Mouse (Mus musculus) cortical plate, adult 2 months (tissue): ENCODE data around the gene Pik3c2a.
"Not testable (repeated sequence)": the region's sequence is repeated elsewhere in the genome, so short reads cannot be mapped to it uniquely, and the experiment has no call there.

ENCODE experiments used
- CTCF ChIP-seq: fragments of 200-500 bp; IDR thresholded peaks from 2 replicates; pipeline ENCODE4 v1.5.1; 2011; ENCODE audit warnings: mild to moderate bottlenecking, control low read depth, low read length; ENCODE audit not compliant: insufficient read depth; ENCODE audit errors: extremely low read depth
- POLR2A ChIP-seq: fragments of 200-500 bp; IDR thresholded peaks from 2 replicates; pipeline ENCODE4 v1.6.1; 2011; ENCODE audit warnings: mild to moderate bottlenecking, low read length, control low read depth; ENCODE audit not compliant: insufficient read depth; ENCODE audit errors: extremely low read depth

DNA sequence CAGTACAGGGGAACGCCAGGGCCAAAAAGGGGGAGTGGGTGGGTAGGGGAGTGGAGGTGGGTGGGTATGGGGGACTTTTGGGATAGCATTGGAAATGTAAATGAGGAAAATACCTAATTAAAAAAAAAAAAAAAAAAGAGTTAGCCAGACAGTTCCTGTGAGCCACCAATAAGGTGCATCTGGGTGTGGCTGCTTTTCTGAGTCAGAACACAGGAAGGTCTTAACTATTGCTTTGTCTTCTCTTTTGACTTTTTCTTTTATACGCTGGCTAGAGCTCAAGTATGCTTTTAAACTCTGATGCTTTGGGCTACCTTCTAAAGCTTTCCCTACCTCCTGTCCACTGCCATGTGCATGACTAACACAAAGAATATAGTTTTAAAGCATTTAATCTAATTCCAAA, 55.9 kb downstream of the Pik3c2a start:
- not testable (repeated sequence) for TF ChIP-seq CTCF, POLR2A
